27 mouse cellular contexts compared by ENCODE assay signal in genomic region chr14:64570951-64571350, GRCm38 (mm10).
DNase-seq lines count a peak whose midpoint lies in the region; ATAC-seq and TF ChIP-seq lines count a peak whose summit lies in the region.
"Had no signal": no experiment of that assay in that cellular context is flagged by ENCODE, and none has a peak within 500 bp of the region (broad histone marks: within the 10 kb centered on the region; RNA-seq: fewer than 3 reads in every experiment).

No protein-coding gene starts in this region.

- WGBS in cerebellum, adult 2 months, result 11% methylated on average over 7 of the region's 7 CpGs

- H3K27ac ChIP-seq in left cerebral cortex, adult 2 months, result peak overlapping the region; percentile 45; the same call in 1 of the 2 replicates
- H3K27ac ChIP-seq in cerebellum, adult 2 months (ENCODE audit: insufficient read depth, low read length), result peak overlapping the region; percentile 74
- H3K27ac ChIP-seq: forebrain, embryonic 10.5 days; heart, embryonic 15.5 days; kidney, embryonic 15.5 days; limb, embryonic 13.5 days; liver, embryonic 13.5 days; midbrain, embryonic 13.5 days; neural tube, embryonic 13.5 days had no signal

- intact Hi-C loops in left cerebral cortex, adult 2 months (cut with DNase I), result no loop called here
- intact Hi-C loops in left cerebral cortex, postnatal 36 days (cut with DNase I), result no loop called here

- no peak for DNase-seq in left cerebral cortex, adult 2 months (ENCODE audit: extremely low spot score in 1 of 2, low spot score in 2 of 2)
- no peak for DNase-seq in left cerebral cortex, postnatal 36 days (ENCODE audit: low spot score in 2 of 2)
- peak; percentile 79 to 88 for DNase-seq in cerebellum, adult 2 months
- peak; percentile 73 to 74 for DNase-seq in cerebellum, postnatal 25 days
- no peak for DNase-seq in spleen, postnatal 14 days (ENCODE audit: low spot score in 2 of 2)
- no peak for DNase-seq in heart, adult 8-10 months (ENCODE audit: low spot score)
- DNase-seq: adrenal gland, adult 2 months; B cell, adult 2 months; gastrocnemius, postnatal 25 days; heart, postnatal 4 days; kidney, postnatal 36 days; liver, embryonic 13.5 days; lung, adult 2 months; right cerebral cortex, adult 18-20 months; right cerebral cortex, postnatal 4 days; thymus, adult 18-20 months; thymus, postnatal 36 days had no signal

- TF ChIP-seq POLR2A in cerebellum, adult 2 months (IDR thresholded peaks at IDR 0.05; ENCODE audit: borderline replicate concordance, insufficient read depth, low read length), result no peak

- peaks cover 21% of the 10 kb centered on the region; the same call in 1 of the 2 replicates for H3K4me1 ChIP-seq in cerebellum, adult 2 months (ENCODE audit: control insufficient read depth, insufficient read depth, low read length)
- H3K4me1 ChIP-seq: heart, embryonic 15.5 days; kidney, embryonic 15.5 days; limb, embryonic 13.5 days; liver, embryonic 13.5 days; megakaryocyte, embryonic 14.5 days had no signal

- TF ChIP-seq CTCF in left cerebral cortex, adult 2 months (IDR thresholded peaks at IDR 0.05), result no peak
- no peak for TF ChIP-seq CTCF in cerebellum, adult 2 months (IDR thresholded peaks at IDR 0.05; ENCODE audit: borderline replicate concordance, insufficient read depth, low read depth, low read length)

- no peaks in the 10 kb centered on the region for H3K27me3 ChIP-seq in cerebellum, adult 2 months (ENCODE audit: control insufficient read depth, insufficient read depth, low read length)
- H3K27me3 ChIP-seq: midbrain, embryonic 13.5 days; neural tube, embryonic 13.5 days had no signal

- peak; percentile 65; the same call in 1 of the 2 replicates for ATAC-seq in cerebellum, adult (ENCODE audit: insufficient number of reproducible peaks, low FRiP score, low TSS enrichment)
- ATAC-seq: intestine, postnatal 0 days; midbrain, embryonic 13.5 days; Patski had no signal

- H3K4me3 ChIP-seq in left cerebral cortex, adult 2 months, result no peak overlapping the region
- H3K4me3 ChIP-seq in cerebellum, adult 2 months (replicated peaks; ENCODE audit: insufficient read depth, low read depth, low read length), result no peak overlapping the region
- H3K4me3 ChIP-seq: forebrain, embryonic 10.5 days; heart, embryonic 15.5 days; kidney, embryonic 15.5 days; limb, embryonic 13.5 days; liver, embryonic 13.5 days; megakaryocyte, embryonic 14.5 days; midbrain, embryonic 13.5 days; neural tube, embryonic 13.5 days had no signal

Comparison
In these comparisons a context has a peak if more than half of its experiments do, and no peak if none do; other contexts are left out.
1. DNase-seq: peak in cerebellum, adult 2 months (2 of 2) and cerebellum, postnatal 25 days (2 of 2); none in left cerebral cortex, adult 2 months (0 of 2), left cerebral cortex, postnatal 36 days (0 of 2), spleen, postnatal 14 days (0 of 2) and heart, adult 8-10 months (single experiment).